Mouse (Mus musculus): Measurements from ENCODE around the gene Cdr2.
"Not testable (repeated sequence)": the region's sequence is repeated elsewhere in the genome, so short reads cannot be mapped to it uniquely, and the experiment has no call there.

Cdr2 gene

GRCm38 (mm10) chr7:120972471-120972870 is 9.6 kb downstream of the Cdr2 start:
- in situ Hi-C loops (cut with MseI, MboI): not testable (repeated sequence)

DNA sequence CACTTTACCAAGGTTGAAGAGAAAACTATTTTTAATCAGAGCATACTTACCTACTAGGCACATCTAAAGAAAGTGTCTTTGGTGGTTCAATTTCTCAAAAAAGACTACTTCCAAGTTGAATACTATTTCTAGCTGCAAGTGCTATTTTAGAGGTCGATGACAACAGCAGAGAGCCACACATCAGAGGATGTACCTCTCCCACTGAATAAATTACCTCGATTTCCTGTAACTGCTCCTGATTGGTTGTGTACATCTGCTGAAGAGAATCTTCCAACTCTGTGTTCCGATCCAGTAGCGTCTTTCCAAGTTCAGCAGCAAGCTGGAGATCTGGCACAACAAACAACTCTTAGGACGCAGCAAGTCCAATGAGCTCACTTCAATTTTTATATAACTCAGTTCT is 12.0 kb downstream of the Cdr2 start:
- in situ Hi-C loops (cut with MseI, MboI): no loop called here

- in situ Hi-C loops (cut with MseI, MboI): no loop called here
Measured at GRCm38 (mm10) chr7:120969221-120969620, 12.9 kb downstream of the Cdr2 start.

DNA sequence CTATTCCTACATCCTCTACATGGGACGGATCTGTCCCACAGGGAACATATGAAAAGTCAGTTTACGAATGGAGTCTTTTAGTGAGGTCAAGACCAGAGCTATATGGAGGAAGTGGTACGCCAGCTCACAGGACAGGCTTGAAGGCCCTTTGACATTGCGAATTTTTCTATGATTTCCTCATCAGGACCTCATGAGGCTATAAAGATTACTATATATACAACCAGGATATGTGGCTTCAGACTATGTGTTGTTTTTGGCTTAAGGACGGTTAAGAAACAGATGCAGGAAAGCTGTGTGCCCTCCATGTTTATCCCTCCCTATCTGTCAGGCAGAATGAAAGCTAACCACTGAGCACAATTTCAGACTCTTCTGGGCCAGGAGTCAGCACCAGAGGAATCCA is 19.0 kb downstream of the Cdr2 start:
- in situ Hi-C loops (cut with MseI, MboI): no loop called here

DNA sequence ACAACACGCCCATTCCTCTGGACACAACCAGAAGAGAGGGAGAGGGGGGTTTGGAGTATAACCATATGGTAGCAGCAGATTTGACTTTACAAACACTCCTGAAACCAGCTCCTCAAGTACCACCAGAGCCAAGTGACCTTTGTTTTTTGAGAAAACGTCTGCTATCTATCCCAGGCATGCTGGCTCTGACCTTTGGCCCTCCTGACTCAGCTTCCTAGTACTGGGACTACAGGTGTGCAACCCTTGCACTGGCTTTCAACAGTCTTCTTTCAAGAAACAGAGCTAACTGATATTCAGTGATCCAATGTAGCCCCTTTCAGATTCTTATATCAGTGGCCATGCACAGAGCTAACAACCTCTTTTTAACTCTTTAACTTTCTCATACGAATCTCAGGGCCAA is 20.2 kb downstream of the Cdr2 start:
- in situ Hi-C loops (cut with MseI, MboI): no loop called here

DNA sequence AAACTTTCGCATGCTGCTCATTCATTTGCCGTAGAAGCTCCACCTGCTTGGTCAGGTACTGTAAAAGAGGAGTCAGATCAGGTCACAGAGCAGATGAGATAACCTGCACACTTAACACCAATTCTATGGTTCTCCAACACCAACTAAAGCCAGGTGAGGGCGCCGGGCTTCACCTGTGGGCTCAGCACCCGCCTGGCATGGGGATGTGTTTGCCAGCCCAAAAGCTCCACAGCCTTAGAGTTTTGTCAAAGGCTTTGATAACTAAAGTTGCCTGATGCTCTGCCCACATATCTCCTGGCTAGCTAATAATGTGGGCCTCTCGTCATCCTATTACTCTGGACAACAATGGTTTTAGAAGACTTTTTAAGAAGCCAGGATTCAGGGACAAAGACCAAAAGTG is 21.5 kb downstream of the Cdr2 start:
- in situ Hi-C loops (cut with MseI, MboI): no loop called here

- in situ Hi-C loops (cut with MseI, MboI): no loop called here
Measured at GRCm38 (mm10) chr7:120960116-120960515, 22.0 kb downstream of the Cdr2 start.

- in situ Hi-C loops (cut with MseI, MboI): not testable (repeated sequence)
Measured at GRCm38 (mm10) chr7:120953591-120953990, 28.5 kb downstream of the Cdr2 start.

DNA sequence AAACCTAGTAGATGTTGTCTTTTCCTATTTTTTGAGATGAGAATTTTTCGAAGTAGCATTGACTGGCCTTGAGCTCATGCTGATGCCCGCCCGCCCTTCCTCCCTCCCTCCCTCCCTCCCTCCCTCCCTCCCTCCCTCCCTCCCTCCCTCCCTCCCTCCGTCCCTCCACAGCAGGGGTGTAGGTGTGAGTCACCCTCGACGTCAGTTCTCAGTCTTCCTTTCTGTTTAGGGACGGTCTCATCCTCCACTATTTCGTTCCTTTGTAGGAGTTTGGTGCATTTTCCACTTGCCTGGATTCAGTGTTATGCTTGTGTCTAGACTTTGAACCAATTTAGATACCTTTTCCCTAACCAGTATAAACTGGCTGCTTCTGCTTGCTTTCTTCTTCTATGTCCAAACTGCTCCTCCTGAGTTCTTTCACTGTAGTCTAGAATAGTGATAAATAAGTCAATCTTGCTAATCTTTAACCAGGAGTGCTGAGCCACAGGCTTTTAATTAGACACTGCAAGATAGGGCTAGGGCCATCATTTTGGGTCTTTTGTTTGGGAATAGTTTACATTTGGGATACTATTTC is 38.1 kb downstream of the Cdr2 start:
- in situ Hi-C loops (cut with MseI, MboI): loop anchor here in 1 of 2 experiments (10.0 kb wide), 1 partner anchor 121 kb away; no protein-coding TSS in a partner anchor

DNA sequence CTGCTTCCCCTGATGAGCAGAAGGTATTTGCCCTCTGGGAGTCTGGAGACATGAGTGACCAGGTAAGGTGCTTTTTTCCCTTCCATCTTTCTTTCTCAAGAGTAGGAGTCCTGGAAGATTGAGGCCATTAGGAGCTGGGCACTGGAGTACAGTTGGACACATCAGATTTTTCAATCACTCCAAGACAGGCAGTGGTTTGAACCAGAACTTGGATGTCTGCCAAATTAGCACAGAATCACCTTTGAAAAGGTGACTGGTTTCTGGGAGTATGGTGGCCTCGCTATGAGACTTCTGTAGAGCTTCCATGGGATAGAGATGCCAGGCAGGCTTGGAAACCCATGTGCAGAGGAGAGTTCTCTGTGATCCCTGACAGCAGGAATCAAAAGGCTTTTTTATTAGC is 39.6 kb downstream of the Cdr2 start:
- in situ Hi-C loops (cut with MseI, MboI): loop anchor here in 1 of 2 experiments (10.0 kb wide), 1 partner anchor 122 kb away; no protein-coding TSS in a partner anchor

DNA sequence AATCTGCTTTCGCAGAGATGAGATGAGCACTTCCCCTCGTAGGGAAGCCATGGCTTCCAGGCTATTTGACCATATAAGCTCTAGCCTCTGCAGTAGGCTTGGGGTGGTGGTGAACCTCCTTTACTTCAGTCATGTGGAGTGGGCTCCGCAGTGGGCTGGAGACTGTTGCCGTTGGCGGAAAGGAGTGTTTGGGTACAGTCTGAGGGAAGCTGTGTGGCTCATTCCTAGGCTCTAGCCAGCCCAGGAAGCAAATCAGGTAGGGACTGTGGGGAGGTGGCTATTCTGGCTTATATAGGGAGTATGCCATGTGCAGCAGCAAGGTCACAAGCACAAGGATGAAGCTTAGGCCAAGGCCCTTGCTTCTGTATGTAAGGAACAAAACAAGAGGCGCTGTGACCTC is 40.9 kb downstream of the Cdr2 start:
- in situ Hi-C loops (cut with MseI, MboI): loop anchor here in 1 of 2 experiments (10.0 kb wide), 1 partner anchor 124 kb away; no protein-coding TSS in a partner anchor

GRCm38 (mm10) chr7:120940343-120940742 is 41.8 kb downstream of the Cdr2 start:
- in situ Hi-C loops (cut with MseI, MboI): loop anchor here in 1 of 2 experiments (10.0 kb wide), 1 partner anchor 124 kb away; no protein-coding TSS in a partner anchor

GRCm38 (mm10) chr7:120938206-120938605 is 43.9 kb downstream of the Cdr2 start:
- in situ Hi-C loops (cut with MseI, MboI): no loop called here

DNA sequence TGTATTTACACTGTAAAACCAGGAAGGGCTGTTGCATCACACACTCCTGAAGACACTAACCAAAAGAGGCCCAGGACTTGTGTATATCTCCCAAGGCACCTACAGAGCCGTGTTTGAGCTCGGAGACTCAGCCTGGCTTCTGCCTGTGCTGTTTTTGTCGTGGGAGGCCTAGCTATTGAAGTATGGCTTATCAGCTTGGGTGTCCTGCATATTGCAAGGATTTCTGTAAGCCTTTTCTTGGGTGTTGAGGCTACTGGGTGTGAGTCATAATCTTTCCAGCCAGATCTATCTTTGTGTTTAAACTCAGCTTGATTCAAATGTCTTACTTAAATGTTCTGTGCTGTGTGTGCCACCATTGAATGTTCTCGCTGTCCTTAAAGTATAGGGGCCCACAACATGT is 45.6 kb downstream of the Cdr2 start:
- in situ Hi-C loops (cut with MseI, MboI): no loop called here

DNA sequence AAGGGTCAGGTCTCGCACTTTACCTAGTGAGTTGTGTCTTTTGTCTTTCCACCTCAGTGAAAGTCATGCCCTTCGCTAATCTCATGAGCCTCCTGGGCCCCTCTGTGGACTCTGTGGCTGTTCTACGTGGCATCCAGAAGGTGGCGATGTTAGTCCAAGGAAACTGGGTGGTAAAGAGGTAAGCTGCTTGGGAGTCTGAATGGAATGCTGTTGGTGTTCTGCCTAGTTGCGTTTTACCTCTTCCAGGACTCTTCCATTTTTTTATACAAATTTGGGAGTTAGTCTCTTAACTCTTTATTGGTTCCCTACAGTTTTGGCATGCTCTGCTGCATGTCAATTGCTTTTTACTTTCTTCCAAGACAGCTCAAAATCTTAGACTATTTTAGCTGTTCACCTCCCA is 47.4 kb downstream of the Cdr2 start:
- in situ Hi-C loops (cut with MseI, MboI): no loop called here

- in situ Hi-C loops (cut with MseI, MboI): no loop called here
Measured at GRCm38 (mm10) chr7:120933680-120934195, 48.4 kb downstream of the Cdr2 start.

DNA sequence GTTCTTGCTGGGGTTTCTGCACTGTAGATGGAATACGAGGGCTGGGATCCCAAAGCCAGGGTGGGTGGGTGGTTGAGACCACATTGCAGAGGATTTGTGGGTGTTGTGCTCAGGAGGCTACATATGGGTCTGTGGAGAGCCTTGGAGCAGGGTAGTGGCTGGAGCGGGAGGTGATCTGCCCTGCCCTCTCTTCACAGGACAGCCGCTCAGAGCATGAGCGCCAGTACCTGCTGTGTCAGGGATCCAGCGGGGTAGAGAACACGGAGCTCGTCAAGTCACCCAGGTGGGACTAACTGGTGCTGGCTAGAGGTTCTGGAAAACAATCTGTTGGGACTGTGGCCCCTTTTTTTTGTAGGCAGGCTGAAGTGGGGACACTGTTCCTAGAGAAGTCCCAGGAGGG is 49.0 kb downstream of the Cdr2 start:
- in situ Hi-C loops (cut with MseI, MboI): no loop called here

DNA sequence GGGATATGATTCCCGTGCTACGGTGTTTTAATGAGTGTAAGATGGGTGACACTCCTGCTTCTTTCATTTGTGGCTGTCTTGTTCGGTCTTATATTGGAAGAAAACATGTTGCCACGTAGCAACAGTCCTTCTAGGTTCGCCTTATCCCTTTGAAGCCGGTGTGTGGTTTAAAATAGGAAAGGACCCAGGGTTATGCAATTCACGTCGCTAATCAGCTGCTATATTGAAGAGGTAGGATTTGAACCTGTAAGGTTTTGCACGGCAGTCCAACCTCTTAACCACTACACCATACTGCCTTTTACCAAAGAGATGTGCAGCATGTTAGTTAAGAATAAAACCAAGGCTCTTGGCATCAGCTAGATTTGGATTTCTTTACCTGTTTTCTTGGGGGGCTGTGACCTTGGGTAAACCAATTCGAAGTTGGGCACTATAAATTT is 63.6 kb downstream of the Cdr2 start:
- in situ Hi-C loops (cut with MseI, MboI): loop anchor here in 1 of 2 experiments (5.0 kb wide), 1 partner anchor 81 kb away; no protein-coding TSS in a partner anchor

- in situ Hi-C loops (cut with MseI, MboI): loop anchor here in 1 of 2 experiments (5.0 kb wide), 1 partner anchor 81 kb away; no protein-coding TSS in a partner anchor
Measured at GRCm38 (mm10) chr7:120917592-120918461, 64.3 kb downstream of the Cdr2 start, which contains the start of gene Polr3e. Gene Polr3e, plus strand, starts transcription at chr7:120917744.

DNA sequence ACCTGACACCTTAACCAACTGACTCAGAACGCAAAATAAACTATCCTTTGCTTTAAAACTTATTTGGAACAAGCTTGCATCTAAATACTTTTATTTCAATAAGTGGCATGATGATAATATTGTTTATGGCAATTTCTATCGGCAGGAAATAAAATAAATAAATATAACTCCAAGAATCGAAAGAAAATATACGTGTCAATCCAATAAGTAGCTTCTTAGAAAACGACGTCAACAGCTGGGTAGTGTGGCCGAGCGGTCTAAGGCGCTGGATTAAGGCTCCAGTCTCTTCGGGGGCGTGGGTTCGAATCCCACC is 64.9 kb downstream of the Cdr2 start:
- in situ Hi-C loops (cut with MseI, MboI): loop anchor here in 1 of 2 experiments (5.0 kb wide), 1 partner anchor 80 kb away; no protein-coding TSS in a partner anchor

GRCm38 (mm10) chr7:120916262-120916875 is 65.7 kb downstream of the Cdr2 start:
- in situ Hi-C loops (cut with MseI, MboI): loop anchor here in 1 of 2 experiments (5.0 kb wide), 1 partner anchor 79 kb away; no protein-coding TSS in a partner anchor

DNA sequence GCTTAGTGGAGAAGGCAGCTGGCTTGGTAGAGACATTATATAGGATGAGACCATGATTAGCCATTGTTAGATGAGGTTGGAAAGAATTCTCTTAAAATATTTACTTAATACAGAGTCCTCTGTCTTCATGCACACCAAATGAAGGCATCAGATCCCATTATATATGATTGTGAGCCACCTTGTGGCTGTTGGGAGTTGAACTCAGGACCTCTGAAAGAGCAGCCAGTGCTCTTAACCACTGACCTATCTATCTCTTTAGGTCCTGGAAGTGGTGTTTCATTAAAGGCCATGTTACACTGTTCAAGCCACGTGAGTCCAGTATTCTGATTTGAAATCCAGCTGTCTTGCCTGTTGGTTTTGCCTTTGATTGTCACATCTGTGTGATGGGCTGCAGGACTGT is 68.8 kb downstream of the Cdr2 start:
- in situ Hi-C loops (cut with MseI, MboI): loop anchor here in 1 of 2 experiments (5.0 kb wide), 1 partner anchor 71 kb away; the partner anchor contains the start of gene Eef2k

Measured in mouse trophoblast stem cell (cell line).